Mouse (Mus musculus) monocyte, adult 5-6 weeks (primary cell): ENCODE data around the gene Sorcs1. TPM values are rescaled to one million over a fixed set of nuclear protein-coding genes. Genes with fewer than 3 reads are reported as not detected.

Experiments
- ATAC-seq: fragments of 153-309, 156-312 bp; replicated peaks from 2 replicates; pipeline ENCODE4 v1.8.0; 2017; ENCODE audit warnings: mild to moderate bottlenecking; ENCODE audit not compliant: low TSS enrichment, insufficient number of reproducible peaks, severe bottlenecking, poor library complexity, low FRiP score
- total RNA-seq: library from RNA; stranded (forward); fragments of 200-1000, 200-491, 200-594 nt; gene quantifications from 3 replicates; pipeline ENCODE4 v1.2.3, GENCODE M21; 2017

Gene Sorcs1
- total RNA-seq, 1 experiment from 2014 or later = not detected

- no peak for ATAC-seq
Measured at GRCm38 (mm10) chr19:50582952-50583351, 95.5 kb downstream of the Sorcs1 start.

GRCm38 (mm10) chr19:50569669-50570195 lies 108.7 kb downstream of the Sorcs1 start:
- ATAC-seq = no peak

DNA sequence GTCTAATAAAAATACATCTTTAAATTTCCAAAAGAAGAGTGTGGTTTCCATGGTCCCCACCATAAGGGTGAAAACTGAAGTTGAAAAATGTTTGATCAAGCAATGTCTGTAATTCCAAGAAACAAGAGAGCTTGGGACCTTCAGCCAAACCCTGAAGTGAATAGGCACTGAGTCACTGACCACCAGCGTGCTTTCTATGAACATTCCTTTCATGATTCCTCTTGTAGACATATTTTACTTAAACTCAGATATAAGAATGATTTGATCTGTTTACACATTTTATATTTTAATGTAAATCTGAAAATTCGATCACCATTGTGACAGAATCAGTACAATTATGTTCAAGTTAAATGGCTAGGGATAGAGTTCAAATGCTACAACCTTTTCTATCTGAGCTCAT lies 112.1 kb downstream of the Sorcs1 start:
- ATAC-seq = no peak

DNA sequence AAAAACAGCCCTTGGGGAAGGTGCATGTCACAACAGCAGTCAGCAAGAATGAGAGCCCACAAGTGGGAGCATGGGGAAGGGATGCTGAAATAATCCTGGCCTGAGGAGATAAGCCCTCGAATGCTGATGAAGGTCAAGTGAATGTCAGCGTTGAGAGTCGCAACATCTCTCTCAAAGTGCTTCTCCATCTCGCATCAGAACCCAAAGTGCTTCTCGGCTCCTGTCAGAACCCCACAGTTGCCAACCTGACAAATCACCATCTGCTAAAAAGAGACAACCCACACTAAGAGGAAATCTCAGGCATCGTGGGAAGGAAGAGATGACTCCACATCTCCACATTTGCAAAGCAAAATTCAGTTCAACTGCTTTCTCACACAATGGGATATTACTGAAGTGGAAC lies 119.7 kb downstream of the Sorcs1 start:
- ATAC-seq = no peak

DNA sequence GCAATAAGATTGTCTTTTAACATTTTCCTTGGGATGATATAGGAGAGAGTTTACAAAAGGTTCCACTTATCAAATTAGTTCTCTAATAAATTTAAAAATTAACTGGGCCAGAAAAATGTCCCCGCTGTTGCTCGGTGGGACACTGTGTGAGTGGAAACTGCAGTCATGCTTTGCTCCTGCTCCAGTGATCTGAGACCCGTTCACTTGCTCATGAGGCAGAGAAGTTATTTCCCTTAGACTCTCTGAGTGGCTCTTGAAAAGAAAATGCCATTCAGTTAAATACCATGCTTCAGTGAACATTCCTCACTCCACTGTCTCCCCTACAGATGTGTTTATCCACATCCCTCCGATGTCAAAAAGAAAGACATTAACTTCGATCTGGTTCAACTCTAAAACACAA lies 144.4 kb downstream of the Sorcs1 start:
- ATAC-seq = no peak

GRCm38 (mm10) chr19:50527835-50528234 lies 150.6 kb downstream of the Sorcs1 start:
- ATAC-seq = no peak

- ATAC-seq = no peak
Measured at GRCm38 (mm10) chr19:50526094-50526493, 152.4 kb downstream of the Sorcs1 start.

- ATAC-seq = no peak
Measured at GRCm38 (mm10) chr19:50521943-50522342, 156.5 kb downstream of the Sorcs1 start.

DNA sequence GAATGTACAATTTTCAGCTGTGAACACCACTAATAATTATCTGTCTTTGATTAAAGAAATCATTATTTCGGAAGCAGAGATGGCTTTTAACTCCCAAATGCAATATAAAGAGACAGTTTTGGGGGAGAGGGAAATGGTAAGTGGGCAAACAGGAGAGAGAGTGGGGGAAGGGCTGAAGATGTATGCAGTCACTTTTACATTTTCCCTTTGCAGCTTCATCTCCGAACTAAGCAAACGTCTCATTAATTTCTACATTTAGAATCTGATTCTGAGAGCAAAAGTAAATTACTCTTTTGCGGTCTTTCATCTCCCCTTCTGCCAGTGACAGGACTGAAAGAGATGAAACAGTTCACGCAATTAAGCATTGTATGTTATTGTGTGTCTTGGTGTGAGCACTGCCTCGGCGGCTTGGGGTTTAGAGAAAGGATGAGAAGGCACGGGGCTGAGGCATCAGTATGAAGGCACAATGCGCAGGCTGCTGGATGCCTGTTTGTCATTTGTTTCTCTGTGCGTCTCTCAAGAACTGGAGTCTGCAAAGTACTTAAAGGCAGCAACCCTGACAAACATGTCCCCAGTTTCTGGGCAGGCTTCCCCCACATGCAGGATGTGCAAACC lies 163.3 kb downstream of the Sorcs1 start:
- ATAC-seq = no peak

- no peak for ATAC-seq
Measured at GRCm38 (mm10) chr19:50514309-50514830, 164.1 kb downstream of the Sorcs1 start.

DNA sequence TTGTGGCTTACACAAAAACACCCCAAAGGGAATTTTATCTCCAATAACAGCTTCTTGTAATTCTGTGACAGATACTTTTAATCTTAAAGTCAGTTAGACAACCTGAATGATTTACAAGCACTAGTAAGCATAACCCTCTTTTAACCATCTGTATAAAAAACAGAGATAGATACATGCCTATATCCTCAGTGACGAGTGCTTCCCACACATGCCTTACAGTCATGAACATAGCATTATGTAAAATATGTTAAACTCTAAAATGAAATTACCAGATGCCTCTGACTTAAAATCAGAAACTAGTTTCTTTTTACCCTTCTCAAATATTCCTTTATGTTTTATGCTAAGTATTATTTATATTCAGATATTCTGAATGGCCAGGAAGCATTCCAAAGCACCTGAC lies 175.6 kb downstream of the Sorcs1 start:
- no peak for ATAC-seq

DNA sequence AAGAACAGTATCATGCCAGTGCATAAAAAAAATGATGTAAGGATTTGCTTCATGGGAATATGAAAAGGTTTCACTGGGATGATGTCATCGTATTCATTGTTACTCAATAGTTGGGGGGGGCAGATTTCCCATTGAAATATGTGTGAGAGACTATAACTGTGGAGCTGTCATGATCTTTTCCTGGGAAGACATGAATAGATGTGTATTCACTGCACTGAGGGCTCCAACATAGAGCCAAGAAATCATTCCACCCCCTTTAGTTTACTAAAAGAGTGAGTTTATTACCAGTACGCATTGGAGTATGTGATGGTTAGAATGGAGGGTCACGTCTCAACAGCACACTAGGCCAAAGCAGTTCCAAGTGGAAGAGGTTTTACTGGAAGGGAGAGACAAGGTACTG lies 187.3 kb downstream of the Sorcs1 start:
- ATAC-seq = no peak

DNA sequence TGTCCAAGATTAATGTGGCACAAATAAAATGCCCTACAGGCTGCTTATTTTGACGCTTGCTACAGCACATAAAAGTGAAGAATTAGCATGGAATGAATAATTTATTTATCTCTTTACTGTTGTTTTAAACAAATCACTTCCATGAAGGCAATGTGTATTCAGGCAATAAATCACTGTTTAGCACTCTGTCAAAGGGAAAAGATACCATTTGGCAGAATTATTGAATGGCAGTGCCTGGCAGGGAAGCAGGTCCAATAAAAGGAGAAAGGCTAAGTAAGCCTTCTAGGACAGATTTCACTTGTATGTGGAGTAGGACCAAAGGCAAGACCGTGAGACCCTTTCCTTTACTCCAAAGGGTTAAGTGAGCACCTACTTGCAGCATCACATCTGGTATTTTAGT lies 187.7 kb downstream of the Sorcs1 start:
- ATAC-seq = no peak

DNA sequence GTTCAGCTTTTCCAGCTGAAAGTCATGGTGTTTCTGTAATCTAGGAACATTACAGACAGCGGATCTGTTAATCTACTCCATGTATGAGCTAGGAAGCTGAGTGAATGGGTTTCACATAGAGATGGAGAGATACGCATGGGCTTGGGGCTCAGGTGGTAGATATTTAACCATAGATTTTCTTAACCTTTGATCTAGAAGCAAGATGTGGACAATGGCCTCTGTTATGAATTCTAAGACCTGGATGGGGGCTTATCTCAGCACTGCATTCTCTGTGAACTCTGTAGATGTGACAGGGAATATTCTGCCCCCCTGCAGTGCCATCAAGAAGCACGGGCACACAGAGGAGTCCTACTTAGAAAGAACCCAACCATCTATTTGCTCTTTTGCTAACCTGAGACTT lies 188.7 kb downstream of the Sorcs1 start:
- ATAC-seq = no peak

- no peak for ATAC-seq
Measured at GRCm38 (mm10) chr19:50488421-50488820, 190.0 kb downstream of the Sorcs1 start.

DNA sequence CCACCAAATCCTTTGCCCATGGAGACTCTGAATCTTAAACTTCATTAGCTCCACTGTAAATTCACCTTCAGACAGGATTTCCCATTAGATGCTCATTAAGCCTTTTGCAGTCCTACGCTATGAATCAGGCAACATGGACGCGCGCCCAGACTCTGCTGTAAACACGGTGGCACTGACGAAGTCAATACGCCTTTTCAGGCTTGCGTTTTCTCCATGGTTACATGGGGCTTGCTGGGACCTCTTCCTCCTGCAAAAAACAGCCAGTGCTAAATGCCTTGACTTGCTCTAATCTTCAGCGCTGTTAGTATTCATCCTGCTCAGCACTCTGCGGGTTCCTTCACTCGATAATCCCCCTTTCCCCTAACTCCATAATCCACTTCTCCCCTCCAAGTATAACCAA lies 190.7 kb downstream of the Sorcs1 start:
- ATAC-seq = no peak

DNA sequence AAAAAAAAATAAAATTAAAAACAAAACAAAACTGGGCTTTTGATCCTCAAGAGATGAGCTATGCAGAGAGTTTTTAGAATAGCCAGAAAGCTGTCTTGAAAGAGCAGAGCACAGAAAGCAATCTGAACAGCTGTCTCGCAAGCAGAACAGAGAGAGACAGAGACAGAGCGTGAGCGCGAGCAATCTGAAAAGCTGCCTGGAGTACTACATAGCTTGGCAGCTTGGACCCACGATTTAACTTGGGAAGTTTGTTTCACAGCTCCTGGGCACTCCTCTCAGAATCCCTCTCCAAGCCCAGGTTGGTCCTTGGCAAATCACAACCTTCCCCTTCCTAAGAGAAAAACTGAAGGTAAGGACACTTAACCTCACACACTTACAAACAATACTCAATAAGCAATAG lies 192.1 kb downstream of the Sorcs1 start:
- ATAC-seq = no peak

DNA sequence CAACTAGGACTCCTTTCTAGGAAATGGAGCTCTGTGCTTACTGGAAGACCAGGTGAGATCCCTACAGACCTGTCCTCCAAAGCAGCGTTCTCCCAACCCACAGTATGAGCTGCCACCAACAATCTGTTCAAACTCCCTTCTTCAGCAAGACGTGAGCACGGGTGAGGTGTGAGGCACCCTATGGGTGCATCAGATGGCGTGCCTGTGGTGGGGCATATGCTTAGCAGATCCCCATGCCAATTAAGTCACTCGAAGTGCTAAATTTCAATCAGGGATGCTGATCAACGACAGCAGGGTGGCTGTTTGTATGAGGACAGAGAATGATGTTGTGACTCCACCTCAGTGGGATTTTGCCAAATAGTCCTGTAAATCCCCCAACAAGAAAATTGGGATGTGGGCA lies 201.7 kb downstream of the Sorcs1 start:
- ATAC-seq = no peak

GRCm38 (mm10) chr19:50468592-50468991 lies 209.9 kb downstream of the Sorcs1 start:
- no peak for ATAC-seq

DNA sequence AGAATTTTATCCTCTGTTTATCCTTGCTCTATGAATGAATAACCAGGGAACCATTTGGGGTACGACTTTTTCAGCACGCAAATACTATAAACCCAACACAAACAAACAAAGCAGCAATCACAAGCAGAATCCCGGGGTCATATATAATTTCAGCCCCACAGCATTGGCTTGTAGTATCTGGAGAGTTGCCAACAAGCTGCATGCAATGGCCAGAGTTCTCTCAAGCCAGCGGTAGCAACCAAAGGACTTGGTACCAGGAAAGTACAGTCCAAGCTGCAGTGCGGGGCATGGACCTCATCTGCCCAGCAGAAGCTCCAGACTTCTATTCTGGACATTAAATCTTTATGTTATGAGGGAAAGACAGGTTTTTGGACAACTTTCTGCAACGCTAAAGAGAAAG lies 213.6 kb downstream of the Sorcs1 start:
- ATAC-seq = no peak

GRCm38 (mm10) chr19:50458581-50458980 lies 219.9 kb downstream of the Sorcs1 start:
- ATAC-seq = no peak
